Mouse (Mus musculus) megakaryocyte, embryonic 14.5 days (primary cell): ENCODE measurements around the gene Fos.

Experiments used
- FLI1 ChIP-seq: IDR thresholded peaks from 2 replicates; pipeline ENCODE4 v1.6.1; 2012; ENCODE audit warnings: low read length, inconsistent platforms, mixed read lengths
- GATA1 ChIP-seq: IDR thresholded peaks from 3 replicates; pipeline ENCODE4 v1.6.1; 2012; ENCODE audit warnings: mixed read lengths, low read length, inconsistent platforms, borderline replicate concordance

GRCm38 (mm10) chr12:85477804-85478203 lies 4.1 kb downstream of the Fos start:
- no peak for TF ChIP-seq GATA1
- no peak for TF ChIP-seq FLI1
